Mouse (Mus musculus) erythroblast, embryonic 14.5 days (primary cell): ENCODE results near the gene Zscan26.

Experiments
- GATA1 ChIP-seq: IDR thresholded peaks from 2 replicates; pipeline ENCODE4 v1.6.1; 2012; ENCODE audit warnings: low read length, inconsistent platforms, mixed read lengths
- TAL1 ChIP-seq: IDR thresholded peaks from 3 replicates; pipeline ENCODE4 v1.6.1; 2012; ENCODE audit warnings: low read length, inconsistent platforms, mixed read lengths

GRCm38 (mm10) chr13:21454133-21454532 lies 603 bp upstream of the Zscan26 start:
- TF ChIP-seq TAL1 (no peak), GATA1 (no peak)
